Mouse (Mus musculus) brain, embryonic 14.5 days (tissue): ENCODE data around the gene Fndc7.

ENCODE experiments used
- CTCF ChIP-seq: fragments of 200-500 bp; IDR thresholded peaks from 2 replicates; pipeline ENCODE4 v1.5.1; 2012; ENCODE audit warnings: inconsistent platforms, mild to moderate bottlenecking, moderate library complexity, borderline replicate concordance; ENCODE audit not compliant: insufficient read depth, insufficient read length; ENCODE audit errors: extremely low read depth
- POLR2A ChIP-seq: fragments of 200-500 bp; IDR thresholded peaks from 2 replicates; pipeline ENCODE4 v1.6.1; 2012; ENCODE audit warnings: mild to moderate bottlenecking, inconsistent platforms, borderline replicate concordance; ENCODE audit not compliant: poor library complexity, insufficient read depth, insufficient read length, severe bottlenecking; ENCODE audit errors: extremely low read depth

- TF ChIP-seq CTCF: no peak
- no peak for TF ChIP-seq POLR2A
Measured at GRCm38 (mm10) chr3:108886934-108887617, 2.7 kb downstream of the Fndc7 start.
